Mouse (Mus musculus) CH12.LX (cell line): ENCODE measurements around the gene Os9. TPM values are rescaled to one million over a fixed set of nuclear protein-coding genes. Genes with fewer than 3 reads are reported as not detected.
A peak's percentile ranks its signal among the peaks of the same experiment; 100 is the strongest.
"Not testable (repeated sequence)": the region's sequence is repeated elsewhere in the genome, so short reads cannot be mapped to it uniquely, and the experiment has no call there.

ENCODE experiments used
- DNase-seq: peaks from one replicate; pipeline ENCODE4 v3.0.0-alpha.2; 2013; ENCODE audit errors: extremely low read depth
- H3K27ac ChIP-seq: 2 replicates; pipeline ENCODE4 v1.5.1; 2012; ENCODE audit warnings: low read depth, mild to moderate bottlenecking, control low read depth, moderate library complexity; ENCODE audit not compliant: insufficient read depth
- H3K27me3 ChIP-seq: replicated peaks from 2 replicates; pipeline ENCODE3; 2012; ENCODE audit warnings: inconsistent platforms
- H3K36me3 ChIP-seq, 2 experiments: replicated peaks in 1 of 2; 2 replicates each; pipeline versions ENCODE3 to v1.6.1; 2012; ENCODE audit warnings: inconsistent platforms in 1 of 2, low read length in 1 of 2, mild to moderate bottlenecking in 1 of 2, mixed read lengths in 1 of 2, moderate library complexity in 1 of 2; ENCODE audit not compliant: control insufficient read depth in 1 of 2, insufficient read depth in 1 of 2
- H3K4me1 ChIP-seq, 2 experiments: 2 replicates each; pipeline ENCODE4 v1.6.1; 2012; ENCODE audit warnings: inconsistent platforms in 1 of 2, moderate library complexity in 1 of 2; ENCODE audit not compliant: insufficient read depth in 2 of 2, control insufficient read depth in 1 of 2
- H3K4me2 ChIP-seq: 2 replicates; pipeline ENCODE4 v1.6.1; 2012; ENCODE audit warnings: low read depth, mild to moderate bottlenecking, control low read depth; ENCODE audit not compliant: poor library complexity, insufficient read depth, severe bottlenecking
- H3K4me3 ChIP-seq, 3 experiments: fragments of 150-350 bp in 1 of 3; sonication (generic) in 1 of 3; replicated peaks in 1 of 3; 2 replicates each; pipeline versions ENCODE3 to v1.5.1; 2011 to 2012; ENCODE audit warnings: low read depth in 2 of 3, low read length in 2 of 3, mild to moderate bottlenecking in 2 of 3, moderate library complexity in 2 of 3, control low read depth in 1 of 3, improper control_type of control experiment in 1 of 3, inconsistent platforms in 1 of 3, mixed read lengths in 1 of 3; ENCODE audit not compliant: poor library complexity in 1 of 3
- H3K79me2 ChIP-seq: replicated peaks from 2 replicates; pipeline ENCODE4 v1.6.1; 2012; ENCODE audit warnings: mild to moderate bottlenecking, moderate library complexity; ENCODE audit not compliant: control insufficient read depth, poor library complexity, insufficient read depth, severe bottlenecking; ENCODE audit errors: extremely low read depth
- H3K9ac ChIP-seq: 2 replicates; pipeline ENCODE4 v1.6.1; 2012; ENCODE audit warnings: low read depth, mild to moderate bottlenecking, control low read depth, moderate library complexity; ENCODE audit not compliant: insufficient read depth
- H3K9me3 ChIP-seq: replicated peaks from 2 replicates; pipeline ENCODE3; 2012; ENCODE audit warnings: low read length, inconsistent platforms, mixed read lengths
- BHLHE40 ChIP-seq: IDR thresholded peaks from 2 replicates; pipeline ENCODE4 v1.6.1; 2011; ENCODE audit warnings: mild to moderate bottlenecking, low read depth, low read length, improper control_type of control experiment
- CHD1 ChIP-seq: IDR thresholded peaks from 2 replicates; pipeline ENCODE4 v1.6.1; 2012; ENCODE audit warnings: low read depth, low read length, improper control_type of control experiment, inconsistent platforms
- CTCF ChIP-seq, 2 experiments: IDR thresholded peaks in 1 of 2; conservative IDR thresholded peaks in 1 of 2; 2 replicates each; pipeline ENCODE4 v1.5.1; 2011 to 2012; ENCODE audit warnings: low read depth in 2 of 2, low read length in 2 of 2, improper control_type of control experiment in 1 of 2, inconsistent platforms in 1 of 2, mild to moderate bottlenecking in 1 of 2, moderate library complexity in 1 of 2
- E2F4 ChIP-seq: IDR thresholded peaks from 2 replicates; pipeline ENCODE4 v1.6.1; 2011; ENCODE audit warnings: low read depth, low read length, improper control_type of control experiment; ENCODE audit not compliant: insufficient replicate concordance
- ELF1 ChIP-seq: IDR thresholded peaks from 2 replicates; pipeline ENCODE4 v1.6.1; 2014; ENCODE audit warnings: low read depth, mild to moderate bottlenecking, inconsistent platforms, low read length, improper control_type of control experiment
- EP300 ChIP-seq: IDR thresholded peaks from 2 replicates; pipeline ENCODE4 v1.6.1; 2011; ENCODE audit warnings: low read length, improper control_type of control experiment
- IRF4 ChIP-seq: IDR thresholded peaks from 2 replicates; pipeline ENCODE4 v1.6.1; 2014; ENCODE audit warnings: low read depth, mild to moderate bottlenecking, inconsistent platforms, low read length, improper control_type of control experiment
- MAFK ChIP-seq: IDR thresholded peaks from 2 replicates; pipeline ENCODE4 v1.6.1; 2011; ENCODE audit warnings: low read length, improper control_type of control experiment; ENCODE audit not compliant: insufficient replicate concordance
- MAX ChIP-seq: IDR thresholded peaks from 2 replicates; pipeline ENCODE4 v1.6.1; 2011; ENCODE audit warnings: low read length, improper control_type of control experiment
- MEF2A ChIP-seq: IDR thresholded peaks from 2 replicates; pipeline ENCODE4 v1.6.1; 2014; ENCODE audit warnings: low read depth, mild to moderate bottlenecking, inconsistent platforms, low read length, improper control_type of control experiment, borderline replicate concordance
- MXI1 ChIP-seq: IDR thresholded peaks from 2 replicates; pipeline ENCODE4 v1.6.1; 2011; ENCODE audit warnings: mild to moderate bottlenecking, low read depth, low read length, improper control_type of control experiment
- MYC ChIP-seq: IDR thresholded peaks from 2 replicates; pipeline ENCODE4 v1.6.1; 2011; ENCODE audit warnings: low read depth, mild to moderate bottlenecking, improper control_type of control experiment, low read length
- NRF1 ChIP-seq: IDR thresholded peaks from 2 replicates; pipeline ENCODE4 v1.6.1; 2014; ENCODE audit warnings: low read depth, mild to moderate bottlenecking, inconsistent platforms, low read length, improper control_type of control experiment, moderate library complexity
- PAX5 ChIP-seq: IDR thresholded peaks from 2 replicates; pipeline ENCODE4 v1.6.1; 2012; ENCODE audit warnings: low read length, inconsistent platforms, mixed read lengths
- POLR2AphosphoS2 ChIP-seq: IDR thresholded peaks from 2 replicates; pipeline ENCODE4 v1.6.1; 2011; ENCODE audit warnings: low read depth, low read length, improper control_type of control experiment
- RCOR1 ChIP-seq: conservative IDR thresholded peaks from 2 replicates; pipeline ENCODE4 v1.6.1; 2012; ENCODE audit warnings: low read depth, mild to moderate bottlenecking, inconsistent platforms, low read length, improper control_type of control experiment
- TBP ChIP-seq: conservative IDR thresholded peaks from 2 replicates; pipeline ENCODE4 v1.6.1; 2011; ENCODE audit warnings: low read depth, low read length, improper control_type of control experiment
- TCF12 ChIP-seq: IDR thresholded peaks from 2 replicates; pipeline ENCODE4 v1.6.1; 2014; ENCODE audit warnings: low read depth, mild to moderate bottlenecking, inconsistent platforms, low read length, improper control_type of control experiment
- UBTF ChIP-seq: IDR thresholded peaks from 2 replicates; pipeline ENCODE4 v1.6.1; 2012; ENCODE audit warnings: low read depth, mild to moderate bottlenecking, inconsistent platforms, low read length, improper control_type of control experiment, moderate library complexity
- USF2 ChIP-seq: conservative IDR thresholded peaks from 2 replicates; pipeline ENCODE4 v1.6.1; 2011; ENCODE audit warnings: low read depth, low read length, improper control_type of control experiment
- dilution Hi-C: fragments of 300-500 bp; cut with MboI; formaldehyde crosslinking; loops from 2 replicates; pipeline ENCODE4 v1.14.3; 2020; ENCODE audit warnings: low sequenced_read_pairs; ENCODE audit not compliant: extremely low pct_unique_long_range_greater_than_20kb, extremely low pct_ligation_motif_present
- in situ Hi-C: fragments of 300-500 bp; cut with MboI; formaldehyde crosslinking; loops from 3 replicates; pipeline ENCODE4 v1.14.3; 2019; ENCODE audit warnings: low sequenced_read_pairs, low pct_ligation_motif_present, low pct_unique_long_range_greater_than_20kb, mixed read lengths
- polyA plus RNA-seq: library from polyadenylated mRNA; unstranded; fragments of >175 nt; gene quantifications from 2 replicates; pipeline ENCODE4 v1.2.1, GENCODE M21; 2012; ENCODE audit warnings: low read depth; ENCODE audit not compliant: insufficient read length
- total RNA-seq, 2 experiments: library from RNA; depleted of rRNA; stranded (reverse); fragments of 300-350 nt in 1 of 2; fragments of >200 nt in 1 of 2; gene quantifications; 2 replicates each; pipeline ENCODE4 v1.2.3; 2012 to 2014

Gene Os9
- total and polyA plus RNA-seq, 3 experiments: 42.8 to 82.7 (median 61.9) TPM

DNA sequence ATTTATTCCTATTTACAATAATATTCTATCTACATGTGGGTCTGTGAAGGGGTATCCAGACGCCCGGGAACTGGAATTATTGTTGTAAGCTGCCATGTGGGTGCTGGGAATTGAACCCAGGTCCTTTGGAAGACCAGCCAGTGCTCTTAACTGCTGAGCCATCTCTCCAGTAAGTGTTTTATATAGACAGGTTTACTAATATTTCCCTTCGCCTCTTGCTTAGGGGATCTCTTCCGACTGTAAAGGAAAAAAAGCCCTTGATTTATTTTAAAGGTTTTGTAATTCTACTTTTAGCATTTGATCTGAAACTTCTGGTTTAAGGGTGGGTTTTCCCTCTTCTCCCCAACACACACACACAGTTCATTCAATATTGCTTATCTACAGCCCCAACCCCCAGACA lies 43.3 kb upstream of the Os9 start:
- no peaks in the 10 kb centered on the region for H3K36me3 ChIP-seq
- DNase-seq: no peak
- H3K4me2 ChIP-seq: peak overlapping the region; percentile 41; the same call in 1 of the 2 replicates
- H3K27ac ChIP-seq: no peak overlapping the region
- H3K9ac ChIP-seq: peak overlapping the region; percentile 24; the same call in 1 of the 2 replicates
- H3K9me3 ChIP-seq: peaks cover 23% of the 10 kb centered on the region
- H3K27me3 ChIP-seq: peaks cover 3% of the 10 kb centered on the region
- H3K79me2 ChIP-seq: no peaks in the 10 kb centered on the region; the same call in 1 of the 2 replicates
- TF ChIP-seq TBP (peak; percentile 59; the same call in 1 of the 2 replicates), MXI1 (no peak)
- in situ Hi-C loops (no loop called here), dilution Hi-C loops (no loop called here)
- no peak overlapping the region for H3K4me3 ChIP-seq
- peaks cover 10 to 15% of the 10 kb centered on the region in 2 experiments for H3K4me1 ChIP-seq

DNA sequence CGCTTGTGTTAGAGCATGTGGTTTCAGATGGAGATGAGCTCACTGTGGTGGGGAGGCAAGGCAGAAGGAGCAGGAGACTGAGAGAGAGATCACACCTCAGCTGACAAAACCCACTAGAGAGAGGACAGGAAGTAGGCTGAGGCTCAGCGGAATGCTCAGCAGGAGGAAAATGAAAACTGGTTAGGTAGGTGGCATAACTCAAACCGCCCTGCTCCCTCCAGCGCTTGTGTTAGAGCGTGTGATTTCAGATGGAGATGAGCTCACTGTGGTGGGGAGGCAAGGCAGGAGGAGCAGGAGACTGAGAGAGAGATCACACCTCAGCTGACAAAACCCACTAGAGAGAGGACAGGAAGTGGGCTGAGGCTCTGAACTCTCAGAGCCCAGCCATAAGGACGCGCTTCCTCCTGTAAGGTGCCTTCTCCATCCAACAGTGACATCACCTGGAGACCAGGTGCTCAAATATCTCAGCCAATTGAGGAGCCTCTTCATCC lies 41.9 kb upstream of the Os9 start:
- H3K27me3 ChIP-seq, H3K27ac ChIP-seq, dilution Hi-C loops, H3K4me3 ChIP-seq, H3K36me3 ChIP-seq, H3K79me2 ChIP-seq, in situ Hi-C loops, H3K9ac ChIP-seq, H3K4me2 ChIP-seq: not testable (repeated sequence)
- peak; percentile 26 for DNase-seq
- peaks cover 23% of the 10 kb centered on the region for H3K9me3 ChIP-seq
- TF ChIP-seq BHLHE40: 0 out of 2 replicates have a peak, but pooled peaks have one; percentile 4
- peaks cover 10 to 15% of the 10 kb centered on the region in 2 experiments for H3K4me1 ChIP-seq

DNA sequence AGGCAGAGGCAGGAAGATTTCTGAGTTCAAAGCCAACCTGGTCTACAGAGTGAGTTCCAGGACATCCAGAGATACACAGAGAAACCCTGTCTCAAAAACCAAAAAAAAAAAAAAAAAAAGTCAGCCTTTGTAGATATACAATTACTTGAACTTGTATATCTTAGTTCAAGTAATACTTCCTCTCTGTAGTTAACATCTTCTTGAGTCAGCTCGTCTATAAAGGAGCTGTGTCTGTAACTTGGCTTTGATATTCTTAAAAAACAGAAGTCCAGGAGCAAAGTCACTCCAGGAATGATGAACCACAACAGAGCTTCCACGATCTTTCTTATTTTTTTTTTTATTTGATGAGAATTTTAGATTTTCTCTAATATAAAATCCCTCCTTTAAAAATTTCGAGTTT lies 39.8 kb upstream of the Os9 start:
- no peak for TF ChIP-seq CHD1
- no peak for TF ChIP-seq UBTF
- no peak for TF ChIP-seq EP300
- DNase-seq: no peak
- no peak overlapping the region for H3K4me2 ChIP-seq
- no peaks in the 10 kb centered on the region for H3K79me2 ChIP-seq
- no peak overlapping the region for H3K4me3 ChIP-seq
- peaks cover 5 to 9% of the 10 kb centered on the region in 2 experiments; a peak in 3 of 4 replicates for H3K4me1 ChIP-seq
- no peak overlapping the region for H3K27ac ChIP-seq
- H3K9me3 ChIP-seq: peaks cover 13% of the 10 kb centered on the region
- peaks cover 1% of the 10 kb centered on the region for H3K27me3 ChIP-seq
- dilution Hi-C loops (no loop called here), in situ Hi-C loops (no loop called here)
- H3K36me3 ChIP-seq: no peaks in the 10 kb centered on the region
- no peak overlapping the region for H3K9ac ChIP-seq

- Histone ChIP-seq H3K36me3 (no peaks in the 10 kb centered on the region), H3K27ac (no peak overlapping the region), H3K9me3 (peaks cover 6% of the 10 kb centered on the region), H3K9ac (no peak overlapping the region), H3K27me3 (no peaks in the 10 kb centered on the region), H3K4me3 (no peak overlapping the region), H3K4me2 (no peak overlapping the region), H3K79me2 (no peaks in the 10 kb centered on the region), H3K4me1 (peaks cover 5 to 9% of the 10 kb centered on the region in 2 experiments; a peak in 3 of 4 replicates)
- DNase-seq: no peak
- in situ Hi-C loops: no loop called here
- no peak for TF ChIP-seq USF2
- no peak for TF ChIP-seq RCOR1
- TF ChIP-seq MAFK: no peak
- TF ChIP-seq NRF1: no peak
- TF ChIP-seq POLR2AphosphoS2: no peak
- no peak for TF ChIP-seq TCF12
- no peak for TF ChIP-seq MAX
- no peak for TF ChIP-seq UBTF
- no peak for TF ChIP-seq PAX5
- no peak for TF ChIP-seq E2F4
- TF ChIP-seq MYC: no peak
- TF ChIP-seq CTCF (conservative IDR thresholded peaks at IDR 0.05 in 1 of 2, IDR thresholded peaks at IDR 0.05 in 1 of 2; ENCODE audit: low read depth in 2 of 2, low read length in 2 of 2): no peak
- TF ChIP-seq ELF1: no peak
- TF ChIP-seq MEF2A: no peak
- TF ChIP-seq IRF4: no peak
- dilution Hi-C loops: no loop called here
These were observed 39.1 kb upstream of the Os9 start for GRCm38 (mm10) chr10:127160081-127160480.
